Mouse (Mus musculus) layer of hippocampus, postnatal 10 days (tissue): ENCODE results near the gene Esr2. TPM values are rescaled to one million over a fixed set of nuclear protein-coding genes. Genes with fewer than 3 reads are reported as not detected.
"Not testable (repeated sequence)": the region's sequence is repeated elsewhere in the genome, so short reads cannot be mapped to it uniquely, and the experiment has no call there.

Source experiments
- DNase-seq, 2 experiments: peaks; one replicate each; pipeline ENCODE4 v3.0.0; 2021; ENCODE audit warnings: low spot score in 2 of 2
- long read RNA-seq: library from polyadenylated mRNA; stranded (forward); transcript quantifications from one replicate; pipeline ENCODE4 v2.0.0, GENCODE M21; 2023
- total RNA-seq, 2 experiments: library from RNA; stranded (reverse); gene quantifications; 2 replicates each; pipeline ENCODE4 v1.2.3; 2021

The Esr2 gene
- total RNA-seq = under 1 TPM; 0.18 TPM
- long read RNA-seq = 0 reads

DNA sequence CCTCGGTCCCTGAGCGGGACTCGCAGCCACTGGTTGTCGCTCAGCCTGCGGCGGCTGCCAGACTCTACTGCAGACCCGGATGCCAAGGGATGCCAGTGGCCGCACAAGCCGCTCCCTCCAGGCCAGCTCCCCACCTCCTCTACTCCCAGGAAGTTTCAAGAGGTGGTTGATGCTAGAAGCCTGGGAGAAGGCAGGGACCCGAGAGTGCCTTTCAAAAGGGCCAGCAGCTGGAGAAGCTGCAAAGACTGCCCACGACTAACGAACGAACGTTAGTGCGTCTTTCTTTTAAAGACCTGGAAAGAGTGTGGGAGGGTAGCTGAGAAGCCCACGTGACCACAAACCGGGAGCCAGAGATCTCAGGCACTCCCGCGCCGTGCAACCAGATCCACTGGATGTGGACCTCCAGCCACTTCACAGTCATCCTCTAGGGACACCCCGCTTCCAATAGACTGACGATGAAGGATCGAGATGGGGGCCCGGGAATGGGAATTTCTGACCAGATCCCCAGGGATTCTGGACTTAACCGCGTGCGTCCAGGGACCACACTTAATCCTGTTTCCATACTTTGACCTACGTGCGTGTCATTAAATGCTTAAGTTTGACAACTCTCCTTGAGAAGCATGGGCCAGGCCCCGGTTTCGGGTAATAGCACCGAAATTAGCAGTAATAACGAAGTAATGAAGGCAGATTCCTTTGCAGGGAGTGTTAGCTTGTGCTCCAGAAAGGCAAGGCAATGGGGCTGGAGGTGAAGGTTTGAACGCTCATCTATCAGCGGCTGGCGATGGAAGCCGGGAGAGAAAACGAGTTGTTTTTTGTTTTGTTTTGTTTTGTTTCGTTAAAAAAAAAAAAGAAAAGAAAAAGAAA is at the start of gene Esr2:
TSS of gene Esr2 (minus strand) at position 260 of the 864 bp plus-strand sequence.
- DNase-seq = peak; percentile 20 to 27

DNA sequence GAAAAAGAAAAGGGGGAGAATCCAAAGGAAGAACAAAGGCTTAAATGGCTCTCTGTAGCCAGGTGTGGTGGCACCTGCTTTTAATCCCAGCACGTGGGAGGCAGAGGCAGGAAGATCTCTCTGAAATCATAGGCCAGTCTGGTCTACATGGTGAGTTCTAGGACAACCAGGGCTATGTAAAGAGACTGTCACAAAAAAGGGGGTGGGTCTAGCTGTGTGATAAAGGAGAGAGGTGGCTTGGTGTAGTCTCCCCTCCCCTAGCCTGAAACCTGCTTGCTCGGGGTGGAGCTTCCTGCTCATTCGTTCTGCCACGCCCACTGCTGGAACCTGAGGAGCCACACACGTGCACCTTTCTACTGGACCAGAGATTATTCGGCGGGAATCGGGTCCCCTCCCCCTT is 45.0 kb upstream of the Esr2 start:
- not testable (repeated sequence) for DNase-seq

- no peak for DNase-seq
Measured at GRCm38 (mm10) chr12:76216716-76217115, 39.7 kb upstream of the Esr2 start.

- DNase-seq = no peak
Measured at GRCm38 (mm10) chr12:76215121-76215520, 38.1 kb upstream of the Esr2 start.

- DNase-seq = no peak
Measured at GRCm38 (mm10) chr12:76209429-76209974, 32.4 kb upstream of the Esr2 start.

- DNase-seq = no peak
Measured at GRCm38 (mm10) chr12:76200326-76200725, 23.3 kb upstream of the Esr2 start.

GRCm38 (mm10) chr12:76197071-76197470 is 20.0 kb upstream of the Esr2 start:
- DNase-seq = no peak

DNA sequence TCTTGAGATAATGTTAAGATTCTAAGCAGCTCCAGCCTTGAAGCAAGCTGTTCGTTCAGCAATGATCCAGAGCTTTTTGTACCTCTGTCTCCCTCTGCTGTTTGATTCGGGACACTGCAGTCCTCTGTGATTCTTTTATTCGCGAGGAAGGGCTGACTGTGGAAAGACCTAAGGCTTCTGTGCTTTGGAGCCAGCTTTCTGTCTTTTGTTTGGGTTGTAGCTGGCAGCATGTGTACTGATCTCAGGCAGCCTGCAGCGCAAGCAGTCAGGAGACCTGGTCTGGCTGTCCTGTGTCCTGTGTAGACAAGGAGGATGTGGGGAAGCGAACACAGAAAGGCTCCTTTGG is 19.6 kb upstream of the Esr2 start:
- peak; percentile 83 to 84 for DNase-seq

GRCm38 (mm10) chr12:76195912-76196708 is 19.1 kb upstream of the Esr2 start:
- DNase-seq = peak; percentile 65 to 68

GRCm38 (mm10) chr12:76194526-76194925 is 17.5 kb upstream of the Esr2 start:
- no peak for DNase-seq

DNA sequence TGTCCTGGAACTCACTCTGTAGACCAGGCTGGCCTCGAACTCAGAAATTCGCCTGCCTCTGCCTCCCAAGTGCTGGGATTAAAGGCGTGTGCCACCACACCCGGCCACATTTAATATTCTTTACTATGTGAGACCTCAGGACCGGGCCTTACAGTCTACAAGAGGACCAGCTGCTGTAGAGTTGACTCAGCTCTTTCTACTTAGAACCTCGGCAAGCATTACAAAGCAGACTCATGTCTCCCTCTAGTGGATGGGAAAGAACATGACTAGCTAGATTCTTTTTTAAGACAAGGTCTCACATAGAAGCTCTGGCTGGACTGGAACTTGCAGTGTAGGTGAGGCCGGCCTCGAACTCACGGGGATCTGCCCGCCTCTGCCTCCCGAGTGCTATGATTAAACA is 13.9 kb upstream of the Esr2 start:
- DNase-seq = peak; percentile 13 to 19

- DNase-seq = peak; percentile 40 to 57
Measured at GRCm38 (mm10) chr12:76187849-76188248, 10.8 kb upstream of the Esr2 start.

- DNase-seq = no peak
Measured at GRCm38 (mm10) chr12:76186473-76186872, 9.4 kb upstream of the Esr2 start.

GRCm38 (mm10) chr12:76185167-76185816 is 8.2 kb upstream of the Esr2 start:
- no peak for DNase-seq

GRCm38 (mm10) chr12:76184271-76184670 is 7.2 kb upstream of the Esr2 start:
- no peak for DNase-seq

DNA sequence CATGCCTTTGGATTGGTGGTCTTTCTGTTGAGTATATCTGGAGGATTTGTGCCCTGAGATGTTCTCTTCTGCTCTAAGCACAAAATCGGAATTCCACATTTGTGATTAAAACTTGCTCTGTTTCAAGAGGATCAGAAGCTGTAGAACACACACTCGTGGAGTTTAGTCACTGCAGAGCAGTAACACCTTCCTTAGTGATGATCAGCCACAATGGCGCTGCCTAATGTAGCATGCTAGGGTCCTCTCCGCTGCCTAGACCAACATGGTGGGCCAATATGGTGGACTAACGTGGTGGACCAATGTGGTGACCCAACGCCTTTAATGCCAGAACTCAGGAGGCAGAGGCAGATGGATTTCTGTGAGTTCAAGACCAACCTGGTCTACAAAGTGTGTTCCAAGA is 5.8 kb upstream of the Esr2 start:
- DNase-seq = no peak

GRCm38 (mm10) chr12:76181471-76181870 is 4.4 kb upstream of the Esr2 start:
- DNase-seq = no peak

DNA sequence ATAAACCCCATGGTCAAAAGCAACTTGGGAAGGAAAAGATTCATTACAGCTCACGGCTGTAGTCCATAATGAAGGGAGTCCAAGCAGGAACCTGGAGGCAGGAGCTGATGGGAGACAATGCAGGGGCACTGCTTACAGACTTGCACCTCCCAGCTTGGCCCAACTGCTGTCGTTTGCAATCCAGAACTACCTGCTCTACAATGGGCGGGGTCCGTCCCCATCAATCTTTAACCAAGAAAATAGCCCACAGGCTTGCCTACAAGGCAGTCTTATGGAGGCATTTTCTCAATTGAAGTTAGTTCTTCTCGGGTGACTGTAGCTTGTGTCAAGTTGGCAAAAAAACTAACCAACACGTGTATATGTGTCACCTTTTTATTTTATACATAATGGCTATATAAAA is 3.4 kb upstream of the Esr2 start:
- no peak for DNase-seq

GRCm38 (mm10) chr12:76179527-76179926 is 2.5 kb upstream of the Esr2 start:
- DNase-seq = no peak

DNA sequence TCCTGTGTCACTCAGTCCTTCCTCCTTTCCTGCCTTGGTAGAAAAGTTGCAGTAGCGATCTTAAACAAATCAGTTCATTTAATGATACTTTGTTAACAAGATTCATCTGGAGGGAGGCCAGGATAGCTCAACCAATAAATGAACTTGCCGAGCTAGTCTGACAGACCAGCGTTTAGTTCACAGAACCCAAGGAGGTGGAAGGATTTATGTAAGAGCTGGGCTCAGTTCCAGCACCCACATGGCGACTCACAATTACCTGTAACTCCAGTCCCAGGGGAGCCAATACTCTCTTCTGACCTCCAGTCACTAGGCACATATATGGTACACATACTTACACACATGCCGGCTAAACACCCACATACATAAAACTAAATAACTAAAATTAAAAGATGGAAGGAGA is 2.0 kb upstream of the Esr2 start:
- DNase-seq = no peak

- DNase-seq = peak; percentile 63 to 80
Measured at GRCm38 (mm10) chr12:76177864-76178518, 932 bp upstream of the Esr2 start.
